Mouse (Mus musculus) retina, adult 2 months (tissue): ENCODE measurements around the gene E030025P04Rik.

Source experiments
- DNase-seq: peaks from one replicate; pipeline ENCODE4 v3.0.0-alpha.2; 2012; ENCODE audit warnings: low read depth, low spot score

Gene E030025P04Rik

GRCm38 (mm10) chr11:109144236-109144635 lies at the start of gene E030025P04Rik:
TSS of gene E030025P04Rik (minus strand) at chr11:109144369.
- no peak for DNase-seq

GRCm38 (mm10) chr11:109192673-109193557 lies 48.7 kb upstream of the E030025P04Rik start:
- peak; percentile 33 for DNase-seq

GRCm38 (mm10) chr11:109188235-109188634 lies 44.1 kb upstream of the E030025P04Rik start:
- no peak for DNase-seq

GRCm38 (mm10) chr11:109187631-109188184 lies 43.5 kb upstream of the E030025P04Rik start:
- no peak for DNase-seq

GRCm38 (mm10) chr11:109181118-109181517 lies 36.9 kb upstream of the E030025P04Rik start:
- no peak for DNase-seq

GRCm38 (mm10) chr11:109180290-109180689 lies 36.1 kb upstream of the E030025P04Rik start:
- no peak for DNase-seq

- DNase-seq: peak; percentile 22
Observed at GRCm38 (mm10) chr11:109178788-109179518, 34.8 kb upstream of the E030025P04Rik start.

GRCm38 (mm10) chr11:109175376-109175969 lies 31.3 kb upstream of the E030025P04Rik start:
- no peak for DNase-seq

GRCm38 (mm10) chr11:109172224-109172623 lies 28.1 kb upstream of the E030025P04Rik start:
- no peak for DNase-seq

GRCm38 (mm10) chr11:109170771-109171170 lies 26.6 kb upstream of the E030025P04Rik start:
- DNase-seq: no peak

GRCm38 (mm10) chr11:109157694-109158093 lies 13.5 kb upstream of the E030025P04Rik start:
- no peak for DNase-seq

- no peak for DNase-seq
Observed at GRCm38 (mm10) chr11:109144890-109145341, 747 bp upstream of the E030025P04Rik start.

GRCm38 (mm10) chr11:109126482-109126881 lies 17.7 kb downstream of the E030025P04Rik start:
- no peak for DNase-seq

- no peak for DNase-seq
Observed at GRCm38 (mm10) chr11:109125451-109125850, 18.7 kb downstream of the E030025P04Rik start.

GRCm38 (mm10) chr11:109124284-109124683 lies 19.9 kb downstream of the E030025P04Rik start:
- DNase-seq: no peak

GRCm38 (mm10) chr11:109109826-109110346 lies 34.3 kb downstream of the E030025P04Rik start:
- no peak for DNase-seq

- no peak for DNase-seq
Observed at GRCm38 (mm10) chr11:109109056-109109455, 35.1 kb downstream of the E030025P04Rik start.

- DNase-seq: no peak
Observed at GRCm38 (mm10) chr11:109107518-109108205, 36.5 kb downstream of the E030025P04Rik start.

- DNase-seq: no peak
Observed at GRCm38 (mm10) chr11:109106751-109107150, 37.4 kb downstream of the E030025P04Rik start.

- no peak for DNase-seq
Observed at GRCm38 (mm10) chr11:109106181-109106580, 38.0 kb downstream of the E030025P04Rik start.

GRCm38 (mm10) chr11:109103386-109103785 lies 40.8 kb downstream of the E030025P04Rik start:
- DNase-seq: no peak
